Mouse (Mus musculus) testis, adult 2 months (tissue): ENCODE results near the gene Hils1. TPM values are rescaled to one million over a fixed set of nuclear protein-coding genes. Genes with fewer than 3 reads are reported as not detected.
"Not testable (repeated sequence)": the region's sequence is repeated elsewhere in the genome, so short reads cannot be mapped to it uniquely, and the experiment has no call there.

Source experiments
- H3K27ac ChIP-seq: fragments of 200-500 bp; 2 replicates; pipeline ENCODE4 v1.5.1; 2012; ENCODE audit warnings: low read depth, low read length; ENCODE audit not compliant: control insufficient read depth, insufficient read depth
- H3K27me3 ChIP-seq: fragments of 200-500 bp; 2 replicates; pipeline ENCODE4 v1.6.1; 2012; ENCODE audit warnings: mild to moderate bottlenecking, low read length, moderate library complexity; ENCODE audit not compliant: control insufficient read depth, insufficient read depth
- H3K36me3 ChIP-seq: fragments of 200-500 bp; 2 replicates; pipeline ENCODE4 v1.6.1; 2012; ENCODE audit warnings: mild to moderate bottlenecking, low read length; ENCODE audit not compliant: control insufficient read depth, insufficient read depth
- H3K4me1 ChIP-seq: fragments of 200-500 bp; 2 replicates; pipeline ENCODE4 v1.6.1; 2012; ENCODE audit warnings: low read length; ENCODE audit not compliant: control insufficient read depth, insufficient read depth
- H3K4me3 ChIP-seq: fragments of 200-500 bp; 2 replicates; pipeline ENCODE4 v1.5.1; 2012; ENCODE audit warnings: low read depth, mild to moderate bottlenecking, low read length, moderate library complexity, mixed read lengths; ENCODE audit not compliant: control insufficient read depth
- CTCF ChIP-seq: fragments of 200-500 bp; IDR thresholded peaks from 2 replicates; pipeline ENCODE4 v1.5.1; 2012; ENCODE audit warnings: low read depth, mild to moderate bottlenecking, inconsistent platforms, low read length, moderate library complexity; ENCODE audit not compliant: control insufficient read depth, insufficient read depth, insufficient replicate concordance
- POLR2A ChIP-seq: fragments of 200-500 bp; IDR thresholded peaks from 2 replicates; pipeline ENCODE4 v1.6.1; 2012; ENCODE audit warnings: low read depth, mild to moderate bottlenecking, inconsistent platforms, low read length, moderate library complexity; ENCODE audit not compliant: control insufficient read depth
- polyA plus RNA-seq: library from polyadenylated mRNA; depleted of rRNA; stranded (reverse); fragments of >200 nt; gene quantifications from 2 replicates; pipeline ENCODE4 v1.2.3, GENCODE M21; 2012

Hils1 gene
- polyA plus RNA-seq, 1 experiment = 1,028 TPM

- Histone ChIP-seq H3K27me3 (peaks cover 2% of the 10 kb centered on the region; the same call in 1 of the 2 replicates), H3K4me1 (peaks cover 27% of the 10 kb centered on the region), H3K36me3 (no peaks in the 10 kb centered on the region), H3K27ac (no peak overlapping the region), H3K4me3 (no peak overlapping the region)
- TF ChIP-seq POLR2A (no peak), CTCF (no peak)
These were observed 38.6 kb downstream of the Hils1 start for GRCm38 (mm10) chr11:95006038-95006437.

GRCm38 (mm10) chr11:95006525-95007219, 39.3 kb downstream of the Hils1 start:
- peaks cover 2% of the 10 kb centered on the region; the same call in 1 of the 2 replicates for H3K27me3 ChIP-seq
- H3K27ac ChIP-seq = no peak overlapping the region
- no peaks in the 10 kb centered on the region for H3K36me3 ChIP-seq
- TF ChIP-seq POLR2A = no peak
- TF ChIP-seq CTCF = no peak
- H3K4me3 ChIP-seq = peak overlapping the region; percentile 25
- H3K4me1 ChIP-seq = peaks cover 27% of the 10 kb centered on the region

- peaks cover 2% of the 10 kb centered on the region; the same call in 1 of the 2 replicates for H3K27me3 ChIP-seq
- H3K36me3 ChIP-seq = no peaks in the 10 kb centered on the region
- no peak for TF ChIP-seq POLR2A
- TF ChIP-seq CTCF = no peak
- no peak overlapping the region for H3K27ac ChIP-seq
- H3K4me3 ChIP-seq = no peak overlapping the region
- peaks cover 27% of the 10 kb centered on the region for H3K4me1 ChIP-seq
These were observed 40.0 kb downstream of the Hils1 start for GRCm38 (mm10) chr11:95007418-95007817.

GRCm38 (mm10) chr11:95008661-95009628, 41.6 kb downstream of the Hils1 start:
- peaks cover 27% of the 10 kb centered on the region for H3K4me1 ChIP-seq

GRCm38 (mm10) chr11:95009629-95010014, 42.2 kb downstream of the Hils1 start, which contains the start of gene Samd14:
Gene Samd14 (plus strand): TSS chr11:95009879.
- no peak for TF ChIP-seq POLR2A
- TF ChIP-seq CTCF = no peak
- peak within 1 kb of the TSS; percentile 79 for H3K4me3 ChIP-seq
- peaks cover 27% of the 10 kb centered on the region for H3K4me1 ChIP-seq
- no peak within 1 kb of the TSS for H3K27ac ChIP-seq
- H3K36me3 ChIP-seq = no peaks in the 10 kb centered on the region
- H3K27me3 ChIP-seq = peaks cover 2% of the 10 kb centered on the region; the same call in 1 of the 2 replicates

More at GRCm38 (mm10) chr11:95008661-95009628, 41.6 kb downstream of the Hils1 start:
- H3K36me3 ChIP-seq = no peaks in the 10 kb centered on the region
- H3K27ac ChIP-seq = no peak overlapping the region
- TF ChIP-seq CTCF = no peak
- TF ChIP-seq POLR2A = no peak
- H3K27me3 ChIP-seq = peaks cover 2% of the 10 kb centered on the region; the same call in 1 of the 2 replicates
- H3K4me3 ChIP-seq = peak overlapping the region; percentile 79

GRCm38 (mm10) chr11:95010141-95010739, 42.8 kb downstream of the Hils1 start:
- Histone ChIP-seq H3K27ac (no peak overlapping the region), H3K27me3 (peaks cover 2% of the 10 kb centered on the region; the same call in 1 of the 2 replicates), H3K4me3 (peak overlapping the region; percentile 46), H3K36me3 (no peaks in the 10 kb centered on the region), H3K4me1 (peaks cover 27% of the 10 kb centered on the region)
- TF ChIP-seq CTCF = no peak
- no peak for TF ChIP-seq POLR2A

GRCm38 (mm10) chr11:95010841-95011403, 43.5 kb downstream of the Hils1 start:
- H3K4me3 ChIP-seq, H3K27me3 ChIP-seq, H3K27ac ChIP-seq, H3K36me3 ChIP-seq: not testable (repeated sequence)
- H3K4me1 ChIP-seq = peaks cover 26% of the 10 kb centered on the region
